Mouse (Mus musculus) lung, postnatal 0 days (tissue): ENCODE data around the gene Pacrg. TPM values are rescaled to one million over a fixed set of nuclear protein-coding genes. Genes with fewer than 3 reads are reported as not detected.

Source experiments
- ATAC-seq: fragments of 200-750 bp; cut with Nextera tagmentation; 2 replicates; pipeline ENCODE4 v1.8.0; 2017; ENCODE audit warnings: moderate library complexity
- DNase-seq: peaks from one replicate; pipeline ENCODE4 v3.0.0-alpha.2; 2016; ENCODE audit warnings: low spot score
- H3K27ac ChIP-seq: fragments of 300-500 bp; sonication (generic); 2 replicates; pipeline ENCODE4 v1.5.1; 2014; ENCODE audit warnings: antibody characterized with exemption, mild to moderate bottlenecking, low read length, mixed read lengths
- H3K27me3 ChIP-seq: fragments of 300-500 bp; sonication (generic); replicated peaks from 2 replicates; pipeline ENCODE4 v1.6.1; 2014; ENCODE audit warnings: low read length, mixed read lengths; ENCODE audit not compliant: insufficient read depth
- H3K36me3 ChIP-seq: fragments of 300-500 bp; sonication (generic); 2 replicates; pipeline ENCODE4 v1.6.1; 2014; ENCODE audit warnings: low read length, mixed read lengths; ENCODE audit not compliant: insufficient read depth
- H3K4me1 ChIP-seq: fragments of 300-500 bp; sonication (generic); 2 replicates; pipeline ENCODE4 v1.6.1; 2014; ENCODE audit warnings: antibody characterized with exemption, low read depth, low read length, mixed read lengths; ENCODE audit not compliant: insufficient read depth
- H3K4me2 ChIP-seq: fragments of 300-500 bp; sonication (generic); replicated peaks from 2 replicates; pipeline ENCODE4 v1.6.1; 2014; ENCODE audit warnings: low read depth, mild to moderate bottlenecking, low read length, moderate library complexity, mixed read lengths
- H3K4me3 ChIP-seq: fragments of 300-500 bp; sonication (generic); 2 replicates; pipeline ENCODE4 v1.5.1; 2014; ENCODE audit warnings: low read depth, low read length
- H3K9ac ChIP-seq: fragments of 300-500 bp; sonication (generic); replicated peaks from 2 replicates; pipeline ENCODE4 v1.6.1; 2014; ENCODE audit warnings: low read depth, mild to moderate bottlenecking
- H3K9me3 ChIP-seq: fragments of 300-500 bp; sonication (generic); 2 replicates; pipeline ENCODE4 v1.6.1; 2016; ENCODE audit warnings: low read length, mixed read lengths
- CTCF ChIP-seq: IDR thresholded peaks from 2 replicates; pipeline ENCODE4 v1.5.1; 2016; ENCODE audit warnings: antibody characterized with exemption, mild to moderate bottlenecking
- EP300 ChIP-seq: IDR thresholded peaks from 2 replicates; pipeline ENCODE4 v1.6.1; 2016; ENCODE audit warnings: antibody characterized with exemption, mild to moderate bottlenecking, control low read depth
- WGBS: fragments of 180-500 bp; shearing (Covaris S2); extraction: QIAGEN DNeasy Blood & Tissue Kit; methylation state at CpG from one replicate; pipeline ENCODE4 v1.1.7; 2014; 5-methylcytosine and 5-hydroxymethylcytosine counted together
- polyA plus RNA-seq: library from polyadenylated mRNA; unstranded; fragments of >200 nt; fragmentation: Nextera tagmentation; extraction: Ambion mirVana; gene quantifications from 2 replicates; pipeline ENCODE4 v1.2.1, GENCODE M21; 2015

Pacrg gene
- polyA plus RNA-seq, 1 experiment from 2014 or later, result 6.7 TPM

DNA sequence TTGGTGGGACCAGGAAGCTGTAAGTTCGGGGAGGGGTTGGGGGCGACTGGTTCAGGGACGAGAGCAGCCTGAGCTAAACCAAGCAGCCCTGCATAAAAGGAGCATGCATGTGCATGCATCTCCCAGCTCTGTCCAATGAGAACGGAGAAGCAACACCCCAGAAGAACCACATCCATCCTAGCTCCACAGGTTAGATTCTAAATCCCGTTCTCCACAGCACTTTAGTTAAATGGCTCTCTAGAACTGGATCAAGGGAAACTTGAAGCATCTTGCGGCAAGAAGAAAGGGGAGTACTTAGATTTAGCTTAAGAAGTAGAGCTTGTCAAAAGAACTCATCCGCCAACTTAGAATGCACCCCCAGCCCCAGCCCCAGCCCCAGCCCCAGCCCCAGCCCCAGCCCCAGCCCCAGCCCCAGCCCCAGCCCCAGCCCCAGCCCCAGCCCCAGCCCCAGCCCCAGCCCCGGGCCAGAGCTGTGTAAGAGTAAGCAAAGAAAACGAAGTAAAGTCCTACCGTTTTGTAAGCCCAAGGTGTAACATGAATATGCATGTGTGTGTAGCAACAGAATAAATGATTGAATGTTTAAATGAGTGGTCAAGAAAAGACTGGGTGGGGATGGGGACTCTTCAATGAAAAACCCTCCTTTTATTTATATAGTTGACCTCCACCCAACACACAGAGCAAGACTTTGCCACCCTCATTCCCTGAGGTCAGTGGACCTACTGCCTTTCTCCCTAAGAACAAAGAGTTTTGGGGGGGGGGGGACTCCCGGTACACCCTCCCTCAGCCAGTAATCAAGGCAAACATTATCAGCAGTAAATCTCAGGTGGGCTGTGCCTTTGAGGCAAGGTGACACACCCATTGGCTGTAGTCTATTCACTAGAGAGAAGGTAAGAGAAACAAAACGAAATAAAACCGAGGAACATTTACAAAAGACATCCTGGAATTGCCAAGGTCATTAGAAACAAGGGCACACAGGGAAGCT lies 474.3 kb downstream of the Pacrg start:
- Histone ChIP-seq H3K4me3 (no peak overlapping the region), H3K27ac (no peak overlapping the region), H3K27me3 (no peaks in the 10 kb centered on the region), H3K9me3 (no peaks in the 10 kb centered on the region), H3K4me1 (peaks cover 10% of the 10 kb centered on the region), H3K4me2 (no peak overlapping the region), H3K9ac (no peak overlapping the region), H3K36me3 (no peaks in the 10 kb centered on the region)
- 63% methylated on average over 13 of the region's 13 CpGs for WGBS
- TF ChIP-seq CTCF (no peak), EP300 (no peak)
- DNase-seq (no peak), ATAC-seq (no peak)

DNA sequence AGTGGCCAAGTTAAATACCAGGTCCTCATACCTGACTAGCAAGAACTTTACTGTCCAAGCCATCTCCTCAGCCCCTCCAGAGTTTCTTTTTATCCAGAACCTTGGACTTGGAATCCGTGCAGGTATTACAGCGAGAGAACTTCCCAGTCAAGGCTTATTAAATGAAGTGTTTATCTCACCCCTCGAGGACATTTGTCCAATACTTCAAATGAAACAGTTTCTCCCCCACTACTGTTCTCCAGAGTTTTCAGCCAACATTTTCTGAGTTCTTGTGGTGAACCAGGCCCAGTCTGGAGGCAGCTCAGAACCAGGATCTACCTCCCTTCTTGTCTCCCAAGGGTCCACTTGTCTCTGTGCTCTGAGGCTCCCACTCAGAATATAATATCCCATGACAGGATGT lies 477.0 kb downstream of the Pacrg start:
- Histone ChIP-seq H3K4me2 (no peak overlapping the region), H3K27ac (peak overlapping the region; percentile 75), H3K27me3 (no peaks in the 10 kb centered on the region), H3K36me3 (no peaks in the 10 kb centered on the region), H3K4me1 (peaks cover 4% of the 10 kb centered on the region; the same call in 1 of the 2 replicates), H3K9ac (no peak overlapping the region), H3K4me3 (no peak overlapping the region), H3K9me3 (no peaks in the 10 kb centered on the region)
- ATAC-seq (peak; percentile 38), DNase-seq (peak; percentile 80)
- 46% methylated on average over 3 of the region's 3 CpGs for WGBS
- peak; percentile 98 for TF ChIP-seq EP300
- TF ChIP-seq CTCF, result no peak

DNA sequence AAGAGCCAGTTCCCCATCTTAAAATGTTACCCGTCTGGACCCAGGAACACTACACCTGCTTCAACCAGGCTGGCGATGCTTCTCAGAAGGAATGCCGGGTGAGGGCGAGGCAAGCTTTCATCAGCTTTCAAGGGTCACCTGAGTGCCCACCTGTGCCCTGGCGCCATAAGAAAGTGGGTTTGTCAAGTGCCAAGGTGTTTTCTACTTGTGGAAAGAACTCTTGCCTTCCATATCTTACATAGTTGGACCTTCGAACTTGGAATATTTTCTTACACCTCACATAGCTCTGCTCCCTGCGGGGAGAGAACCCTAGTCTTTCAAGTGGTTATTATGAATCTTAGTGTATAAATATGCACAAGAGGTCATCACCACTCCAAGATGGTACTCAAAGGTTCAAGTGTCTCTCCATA lies 478.2 kb downstream of the Pacrg start:
- ATAC-seq, result peak; percentile 93
- no peak overlapping the region for H3K4me2 ChIP-seq
- H3K4me1 ChIP-seq, result peaks cover 4% of the 10 kb centered on the region; the same call in 1 of the 2 replicates
- H3K9me3 ChIP-seq, result no peaks in the 10 kb centered on the region
- peak; percentile 94 for DNase-seq
- no peaks in the 10 kb centered on the region for H3K27me3 ChIP-seq
- H3K4me3 ChIP-seq, result no peak overlapping the region
- WGBS, result 57% methylated on average over 7 of the region's 7 CpGs
- no peaks in the 10 kb centered on the region for H3K36me3 ChIP-seq
- peak overlapping the region; percentile 75; the same call in 1 of the 2 replicates for H3K27ac ChIP-seq
- H3K9ac ChIP-seq, result no peak overlapping the region
- TF ChIP-seq CTCF, result no peak
- peak; percentile 100 for TF ChIP-seq EP300

DNA sequence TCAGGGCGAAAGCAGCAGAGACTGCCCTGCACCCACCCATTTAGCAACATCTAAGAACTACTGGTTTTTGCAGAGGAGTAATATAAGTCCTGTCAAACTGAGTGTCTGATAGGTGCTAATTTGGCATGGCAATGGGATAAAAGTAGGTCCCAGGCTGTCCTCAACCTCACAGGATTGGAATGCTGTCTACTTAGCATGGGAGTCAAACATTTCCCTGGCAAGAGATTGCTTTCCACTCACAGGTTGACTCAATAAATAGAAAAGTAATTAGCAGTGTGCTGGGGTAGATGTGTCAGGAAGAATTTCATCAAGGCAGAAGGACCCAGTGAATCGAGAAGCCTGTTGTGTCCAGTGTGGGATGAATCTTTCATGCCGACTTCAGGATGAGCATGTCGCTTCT lies 479.4 kb downstream of the Pacrg start:
- Histone ChIP-seq H3K4me1 (peaks cover 5% of the 10 kb centered on the region), H3K9ac (no peak overlapping the region), H3K27me3 (no peaks in the 10 kb centered on the region), H3K9me3 (no peaks in the 10 kb centered on the region), H3K36me3 (no peaks in the 10 kb centered on the region), H3K4me2 (no peak overlapping the region), H3K27ac (peak overlapping the region; percentile 72), H3K4me3 (no peak overlapping the region)
- peak; percentile 77 for DNase-seq
- 65% methylated on average over 4 of the region's 4 CpGs for WGBS
- TF ChIP-seq EP300 (peak; percentile 74), CTCF (no peak)
- ATAC-seq, result no peak

DNA sequence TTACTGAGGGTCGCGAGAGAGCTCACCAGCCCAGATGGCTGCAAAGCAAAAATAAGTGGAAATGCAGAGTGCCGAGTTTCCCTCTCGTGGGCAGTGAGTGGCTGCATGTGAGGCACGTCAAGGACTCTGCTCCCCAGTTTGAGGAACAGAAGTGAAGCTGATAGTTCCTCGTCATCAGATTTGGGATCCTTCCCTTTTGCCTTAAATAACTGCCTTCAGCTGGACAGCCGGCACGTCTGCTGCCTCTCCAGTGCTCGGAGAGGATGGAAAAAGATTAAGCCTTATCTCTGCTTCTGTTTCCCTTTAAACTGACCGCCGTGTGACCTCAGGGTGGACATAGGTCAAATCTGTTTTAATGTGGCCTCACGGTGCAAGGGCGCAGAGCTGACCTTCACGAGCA lies 480.6 kb downstream of the Pacrg start:
- 38% methylated on average over 14 of the region's 14 CpGs for WGBS
- DNase-seq (peak; percentile 14), ATAC-seq (no peak)
- Histone ChIP-seq H3K4me3 (no peak overlapping the region), H3K9me3 (no peaks in the 10 kb centered on the region), H3K36me3 (no peaks in the 10 kb centered on the region), H3K27me3 (no peaks in the 10 kb centered on the region), H3K9ac (no peak overlapping the region), H3K4me1 (peaks cover 7% of the 10 kb centered on the region), H3K27ac (no peak overlapping the region), H3K4me2 (no peak overlapping the region)
- TF ChIP-seq EP300 (no peak), CTCF (no peak)

DNA sequence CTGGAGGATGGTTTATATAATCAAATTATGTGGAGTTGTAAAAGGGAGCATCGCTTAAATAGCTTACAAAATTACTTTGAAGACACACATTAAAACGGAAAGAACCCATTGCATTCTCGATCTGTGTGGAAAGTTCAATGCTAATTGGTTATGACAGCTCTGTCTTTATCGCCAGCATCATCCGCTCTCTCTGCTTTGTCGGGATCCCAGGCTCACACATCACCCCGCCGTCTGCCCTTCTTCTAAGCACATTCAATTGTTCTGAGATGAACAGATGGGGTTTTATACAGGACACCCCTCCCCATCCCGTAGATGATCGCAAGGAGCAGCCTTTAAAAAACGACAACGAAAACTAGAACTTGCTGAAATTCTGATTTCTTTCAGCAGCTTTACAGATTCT lies 482.8 kb downstream of the Pacrg start:
- no peak overlapping the region for H3K9ac ChIP-seq
- DNase-seq, result no peak
- no peak overlapping the region for H3K27ac ChIP-seq
- no peaks in the 10 kb centered on the region for H3K36me3 ChIP-seq
- TF ChIP-seq EP300 (no peak), CTCF (no peak)
- H3K4me1 ChIP-seq, result peaks cover 4% of the 10 kb centered on the region
- H3K4me2 ChIP-seq, result no peak overlapping the region
- H3K4me3 ChIP-seq, result no peak overlapping the region
- no peaks in the 10 kb centered on the region for H3K27me3 ChIP-seq
- ATAC-seq, result no peak
- H3K9me3 ChIP-seq, result no peaks in the 10 kb centered on the region
- WGBS, result 81% methylated on average over 12 of the region's 12 CpGs
